Mouse (Mus musculus): ENCODE data around the gene Gm43517. TPM values are rescaled to one million over a fixed set of nuclear protein-coding genes. Genes with fewer than 3 reads are reported as not detected.
A peak's percentile ranks its signal among the peaks of the same experiment; 100 is the strongest.

Gene Gm43517
- 1 to 10 TPM; 7.5 to 7.8 TPM for total RNA-seq (2021)
- long read RNA-seq, experiment 1, partial matches to known transcripts: 1 of 2 reads
- long read RNA-seq, experiment 1, other reads (novel, unspliced or antisense): 1 of 2 reads
- long read RNA-seq, experiment 2, partial matches to known transcripts: 0 of 3 reads
- long read RNA-seq, experiment 2, other reads (novel, unspliced or antisense): 3 of 3 reads

GRCm38 (mm10) chr12:49384876-49385630 lies at the start of gene Gm43517:
Gm43517 (plus strand) TSS chr12:49385174.
- DNase-seq (ENCODE audit: low spot score in 2 of 2): peak; percentile 45 to 69
- intact Hi-C loops (cut with DNase I): loop anchor here (5.0 kb wide), 2 partner anchors 727 to 807 kb away; no protein-coding TSS in a partner anchor

- no peak for DNase-seq (ENCODE audit: low spot score in 2 of 2)
- intact Hi-C loops (cut with DNase I): no loop called here
Measured at GRCm38 (mm10) chr12:49349697-49350096, 35.3 kb upstream of the Gm43517 start.

GRCm38 (mm10) chr12:49368931-49369330 lies 16.0 kb upstream of the Gm43517 start:
- DNase-seq (ENCODE audit: low spot score in 2 of 2): peak in 1 of 2 experiments; percentile 30
- intact Hi-C loops (cut with DNase I): no loop called here

GRCm38 (mm10) chr12:49372170-49372569 lies 12.8 kb upstream of the Gm43517 start:
- intact Hi-C loops (cut with DNase I): loop anchor here (2.0 to 10.0 kb wide), 7 partner anchors 713 to 1973 kb away; partner anchors contain the start of gene G2e3
- peak; percentile 71 to 86 for DNase-seq (ENCODE audit: low spot score in 2 of 2)

GRCm38 (mm10) chr12:49373176-49373575 lies 11.8 kb upstream of the Gm43517 start:
- no peak for DNase-seq (ENCODE audit: low spot score in 2 of 2)
- intact Hi-C loops (cut with DNase I): loop anchor here (2.0 to 10.0 kb wide), 7 partner anchors 712 to 1972 kb away; partner anchors contain the start of gene G2e3

GRCm38 (mm10) chr12:49373821-49374605 lies 11.0 kb upstream of the Gm43517 start:
- intact Hi-C loops (cut with DNase I): loop anchor here (2.0 to 10.0 kb wide), 7 partner anchors 711 to 1971 kb away; partner anchors contain the start of gene G2e3
- DNase-seq (ENCODE audit: low spot score in 2 of 2): peak; percentile 14 to 38

- intact Hi-C loops (cut with DNase I): loop anchor here (5.0 to 10.0 kb wide), 6 partner anchors 710 to 1970 kb away; partner anchors contain the start of gene G2e3
- DNase-seq (ENCODE audit: low spot score in 2 of 2): peak; percentile 61 to 70
Measured at GRCm38 (mm10) chr12:49374606-49374995, 10.4 kb upstream of the Gm43517 start.

- peak; percentile 28 to 40 for DNase-seq (ENCODE audit: low spot score in 2 of 2)
- intact Hi-C loops (cut with DNase I): loop anchor here (10.0 kb wide), 2 partner anchors 709 to 1969 kb away; partner anchors contain the start of gene G2e3
Measured at GRCm38 (mm10) chr12:49375427-49376317, 9.3 kb upstream of the Gm43517 start.

- DNase-seq (ENCODE audit: low spot score in 2 of 2): peak; percentile 23
- intact Hi-C loops (cut with DNase I): loop anchor here (10.0 kb wide), 2 partner anchors 708 to 1968 kb away; partner anchors contain the start of gene G2e3
Measured at GRCm38 (mm10) chr12:49376318-49376992, 8.5 kb upstream of the Gm43517 start.

- intact Hi-C loops (cut with DNase I): loop anchor here (10.0 kb wide), 2 partner anchors 707 to 1967 kb away; partner anchors contain the start of gene G2e3
Measured at GRCm38 (mm10) chr12:49377281-49377970, 7.5 kb upstream of the Gm43517 start.

GRCm38 (mm10) chr12:49378920-49379319 lies 6.1 kb upstream of the Gm43517 start:
- DNase-seq (ENCODE audit: low spot score in 2 of 2): peak; percentile 9 to 18
- intact Hi-C loops (cut with DNase I): loop anchor here (10.0 kb wide), 2 partner anchors 706 to 1966 kb away; partner anchors contain the start of gene G2e3

More at GRCm38 (mm10) chr12:49377281-49377970, 7.5 kb upstream of the Gm43517 start:
- DNase-seq (ENCODE audit: low spot score in 2 of 2): peak; percentile 63 to 67

GRCm38 (mm10) chr12:49379446-49379845 lies 5.5 kb upstream of the Gm43517 start:
- DNase-seq (ENCODE audit: low spot score in 2 of 2): peak; percentile 9 to 41
- intact Hi-C loops (cut with DNase I): loop anchor here (10.0 kb wide), 2 partner anchors 705 to 1965 kb away; partner anchors contain the start of gene G2e3

GRCm38 (mm10) chr12:49380442-49380841 lies 4.5 kb upstream of the Gm43517 start:
- DNase-seq (ENCODE audit: low spot score in 2 of 2): peak in 1 of 2 experiments; percentile 21
- intact Hi-C loops (cut with DNase I): loop anchor here (5.0 kb wide), 2 partner anchors 732 to 812 kb away; no protein-coding TSS in a partner anchor

- intact Hi-C loops (cut with DNase I): loop anchor here (5.0 kb wide), 2 partner anchors 731 to 811 kb away; no protein-coding TSS in a partner anchor
- no peak for DNase-seq (ENCODE audit: low spot score in 2 of 2)
Measured at GRCm38 (mm10) chr12:49381031-49381525, 3.9 kb upstream of the Gm43517 start.

- intact Hi-C loops (cut with DNase I): loop anchor here (5.0 kb wide), 2 partner anchors 730 to 810 kb away; no protein-coding TSS in a partner anchor
- peak; percentile 62 to 64 for DNase-seq (ENCODE audit: low spot score in 2 of 2)
Measured at GRCm38 (mm10) chr12:49381721-49382365, 3.1 kb upstream of the Gm43517 start.

Measured in left cerebral cortex, postnatal 14 days (tissue).